14 mouse cellular contexts compared by ENCODE assay signal in the genomic region with DNA sequence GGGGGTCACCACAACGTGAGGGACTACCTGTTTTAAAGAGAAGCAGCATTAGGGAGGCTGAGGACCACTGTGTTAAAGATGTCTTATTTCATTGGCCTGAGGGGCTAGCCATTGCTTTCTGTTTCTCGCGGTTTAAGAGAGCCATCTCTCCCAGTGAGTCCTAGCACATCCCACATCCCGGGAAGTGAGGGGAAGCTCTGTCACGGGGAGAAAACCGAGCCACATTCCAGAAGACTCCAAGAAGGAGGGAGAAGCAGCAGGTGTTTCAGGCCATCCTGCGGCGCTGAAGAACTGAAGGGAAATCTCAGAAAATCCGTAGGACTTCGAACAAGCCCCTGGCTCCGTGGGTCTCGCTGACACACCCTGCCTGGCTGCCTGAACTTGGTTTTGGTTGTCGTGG.
A peak's percentile ranks its signal among the peaks of the same experiment; 100 is the strongest.
DNase-seq lines count a peak whose midpoint lies in the region; ATAC-seq and TF ChIP-seq lines count a peak whose summit lies in the region.
"Had no signal": no experiment of that assay in that cellular context is flagged by ENCODE, and none has a peak within 500 bp of the region (broad histone marks: within the 10 kb centered on the region; RNA-seq: fewer than 3 reads in every experiment).

No protein-coding gene starts in this region.

- WGBS in hindbrain, embryonic 10.5 days, result 4% methylated on average over 13 of the region's 13 CpGs
- WGBS in hindbrain, embryonic 13.5 days, result 3% methylated on average over 13 of the region's 13 CpGs
- 4% methylated on average over 13 of the region's 13 CpGs for WGBS in neural tube, embryonic 15.5 days
- WGBS in forebrain, embryonic 13.5 days, result 3% methylated on average over 13 of the region's 13 CpGs
- WGBS in neural tube, embryonic 12.5 days, result 2% methylated on average over 13 of the region's 13 CpGs
- WGBS in liver, postnatal 0 days (ENCODE audit: insufficient replicate concordance), result 6% methylated on average over 13 of the region's 13 CpGs

- no peaks in the 10 kb centered on the region for H3K9me3 ChIP-seq in hindbrain, embryonic 10.5 days
- H3K9me3 ChIP-seq in hindbrain, embryonic 13.5 days, result no peaks in the 10 kb centered on the region
- H3K9me3 ChIP-seq in neural tube, embryonic 15.5 days (replicated peaks), result no peaks in the 10 kb centered on the region
- no peaks in the 10 kb centered on the region for H3K9me3 ChIP-seq in forebrain, embryonic 13.5 days (replicated peaks)
- no peaks in the 10 kb centered on the region for H3K9me3 ChIP-seq in neural tube, embryonic 12.5 days
- H3K9me3 ChIP-seq in liver, postnatal 0 days (ENCODE audit: low read length), result no peaks in the 10 kb centered on the region

- H3K27me3 ChIP-seq in hindbrain, embryonic 10.5 days (ENCODE audit: insufficient read depth, poor library complexity, severe bottlenecking), result peaks cover 97% of the 10 kb centered on the region
- peaks cover 95% of the 10 kb centered on the region for H3K27me3 ChIP-seq in hindbrain, embryonic 13.5 days
- H3K27me3 ChIP-seq in neural tube, embryonic 15.5 days (replicated peaks), result peaks cover 85% of the 10 kb centered on the region
- H3K27me3 ChIP-seq in forebrain, embryonic 13.5 days, result peaks cover 35% of the 10 kb centered on the region
- peaks cover 80% of the 10 kb centered on the region for H3K27me3 ChIP-seq in neural tube, embryonic 12.5 days (replicated peaks)
- H3K27me3 ChIP-seq in liver, postnatal 0 days (ENCODE audit: insufficient read depth, low read length), result peaks cover 58% of the 10 kb centered on the region

- H3K4me3 ChIP-seq in hindbrain, embryonic 10.5 days, result peak overlapping the region; percentile 46
- H3K4me3 ChIP-seq in hindbrain, embryonic 13.5 days, result no peak overlapping the region
- no peak overlapping the region for H3K4me3 ChIP-seq in neural tube, embryonic 15.5 days (replicated peaks)
- no peak overlapping the region for H3K4me3 ChIP-seq in forebrain, embryonic 13.5 days
- H3K4me3 ChIP-seq in neural tube, embryonic 12.5 days, result no peak overlapping the region
- H3K4me3 ChIP-seq in liver, postnatal 0 days (ENCODE audit: low read depth, low read length), result no peak overlapping the region
- H3K4me3 ChIP-seq: erythroblast, embryonic 14.5 days had no signal

- H3K4me2 ChIP-seq in hindbrain, embryonic 13.5 days, result no peak overlapping the region
- no peak overlapping the region; the same call in 1 of the 2 replicates for H3K4me2 ChIP-seq in neural tube, embryonic 15.5 days
- H3K4me2 ChIP-seq in forebrain, embryonic 13.5 days, result peak overlapping the region; percentile 73
- H3K4me2 ChIP-seq in neural tube, embryonic 12.5 days (replicated peaks), result peak overlapping the region; percentile 71
- H3K4me2 ChIP-seq in liver, postnatal 0 days (ENCODE audit: low read depth, low read length), result no peak overlapping the region
- H3K4me2 ChIP-seq: hindbrain, embryonic 14.5 days had no signal

- ATAC-seq in hindbrain, embryonic 13.5 days (ENCODE audit: low FRiP score), result no peak
- no peak for ATAC-seq in neural tube, embryonic 15.5 days (ENCODE audit: low FRiP score)
- no peak for ATAC-seq in forebrain, embryonic 13.5 days
- no peak for ATAC-seq in neural tube, embryonic 12.5 days (ENCODE audit: low FRiP score, low read depth)
- ATAC-seq in liver, postnatal 0 days, result no peak
- ATAC-seq: Patski had no signal

- no peak for DNase-seq in hindbrain, embryonic 10.5 days (ENCODE audit: low spot score)
- peak; percentile 35 for DNase-seq in neural tube, embryonic 10.5 days (ENCODE audit: extremely low spot score, low spot score)
- no peak for DNase-seq in liver, postnatal 0 days
- DNase-seq: cerebellum, adult 9-11 months; layer of hippocampus, adult 9-11 months; left cerebral cortex, postnatal 4 days; thymus, adult 18-20 months had no signal

- no peak for TF ChIP-seq CTCF in liver, postnatal 0 days (IDR thresholded peaks at IDR 0.05; ENCODE audit: low read depth)

- TF ChIP-seq EP300 in liver, postnatal 0 days (IDR thresholded peaks at IDR 0.05; ENCODE audit: low read depth), result no peak

- H3K9ac ChIP-seq in hindbrain, embryonic 13.5 days, result no peak overlapping the region
- H3K9ac ChIP-seq in neural tube, embryonic 15.5 days (replicated peaks), result no peak overlapping the region
- peak overlapping the region; percentile 34; the same call in 1 of the 2 replicates for H3K9ac ChIP-seq in forebrain, embryonic 13.5 days
- H3K9ac ChIP-seq in neural tube, embryonic 12.5 days, result no peak overlapping the region
- H3K9ac ChIP-seq in liver, postnatal 0 days (replicated peaks), result no peak overlapping the region
- H3K9ac ChIP-seq: hindbrain, embryonic 14.5 days had no signal

- no peak overlapping the region for H3K27ac ChIP-seq in hindbrain, embryonic 10.5 days
- no peak overlapping the region for H3K27ac ChIP-seq in hindbrain, embryonic 13.5 days
- H3K27ac ChIP-seq in neural tube, embryonic 15.5 days (replicated peaks), result no peak overlapping the region
- peak overlapping the region; percentile 68 for H3K27ac ChIP-seq in forebrain, embryonic 13.5 days
- no peak overlapping the region for H3K27ac ChIP-seq in neural tube, embryonic 12.5 days
- no peak overlapping the region for H3K27ac ChIP-seq in liver, postnatal 0 days (ENCODE audit: low read depth)
- H3K27ac ChIP-seq: hindbrain, embryonic 14.5 days had no signal

- H3K36me3 ChIP-seq in hindbrain, embryonic 10.5 days, result no peaks in the 10 kb centered on the region
- H3K36me3 ChIP-seq in hindbrain, embryonic 13.5 days, result no peaks in the 10 kb centered on the region
- no peaks in the 10 kb centered on the region for H3K36me3 ChIP-seq in neural tube, embryonic 15.5 days
- H3K36me3 ChIP-seq in forebrain, embryonic 13.5 days (ENCODE audit: poor library complexity, severe bottlenecking), result no peaks in the 10 kb centered on the region
- no peaks in the 10 kb centered on the region for H3K36me3 ChIP-seq in neural tube, embryonic 12.5 days
- no peaks in the 10 kb centered on the region for H3K36me3 ChIP-seq in liver, postnatal 0 days (replicated peaks; ENCODE audit: insufficient read depth, low read length)

- peaks cover 48% of the 10 kb centered on the region for H3K4me1 ChIP-seq in hindbrain, embryonic 10.5 days (replicated peaks)
- peaks cover 26% of the 10 kb centered on the region for H3K4me1 ChIP-seq in hindbrain, embryonic 13.5 days (replicated peaks)
- H3K4me1 ChIP-seq in neural tube, embryonic 15.5 days, result peaks cover 26% of the 10 kb centered on the region
- H3K4me1 ChIP-seq in forebrain, embryonic 13.5 days, result peaks cover 50% of the 10 kb centered on the region
- H3K4me1 ChIP-seq in neural tube, embryonic 12.5 days, result peaks cover 31% of the 10 kb centered on the region
- H3K4me1 ChIP-seq in liver, postnatal 0 days (ENCODE audit: insufficient read depth), result no peaks in the 10 kb centered on the region

Comparison
In these comparisons a context has a peak if more than half of its experiments do, and no peak if none do; other contexts are left out.
1. H3K4me2 ChIP-seq: peak in forebrain, embryonic 13.5 days (single experiment) and neural tube, embryonic 12.5 days (single experiment); none in hindbrain, embryonic 13.5 days (single experiment), neural tube, embryonic 15.5 days (single experiment) and liver, postnatal 0 days (single experiment).